10 mouse cellular contexts compared by ENCODE assay signal in the genomic region with DNA sequence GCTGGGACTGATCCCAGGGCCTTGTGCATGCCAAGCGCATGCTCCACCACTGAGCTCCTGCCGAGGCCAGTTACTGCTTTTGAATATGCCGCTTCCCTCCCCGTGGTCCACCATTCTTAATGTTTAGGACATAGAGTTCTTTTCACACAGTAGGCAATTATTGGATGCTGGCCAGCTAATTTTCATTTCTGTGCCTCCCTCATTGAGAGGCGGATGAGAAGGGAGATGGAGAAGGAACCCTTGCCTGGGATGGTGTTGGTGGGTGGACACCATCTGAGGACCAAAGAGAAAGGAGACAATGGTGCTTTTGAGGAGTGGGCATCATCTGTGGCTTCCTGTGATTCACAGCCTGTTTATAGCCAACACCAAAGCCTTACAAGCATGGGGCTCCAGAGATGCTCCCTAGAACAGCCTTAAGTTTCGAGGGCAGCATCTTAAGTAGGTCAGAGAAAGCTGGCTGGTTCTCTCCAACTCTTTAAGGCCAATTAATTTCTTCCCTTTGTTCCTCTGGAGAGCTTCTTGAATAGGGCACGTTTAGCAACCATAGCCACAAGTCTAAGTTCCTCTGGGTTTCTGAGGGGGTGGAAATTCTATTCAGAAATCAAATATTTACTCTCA. TPM values are rescaled to one million over a fixed set of nuclear protein-coding genes. Genes with fewer than 3 reads are reported as not detected.
DNase-seq lines count a peak whose midpoint lies in the region; ATAC-seq and TF ChIP-seq lines count a peak whose summit lies in the region.
"Had no signal": no experiment of that assay in that cellular context is flagged by ENCODE, and none has a peak within 500 bp of the region (broad histone marks: within the 10 kb centered on the region; RNA-seq: fewer than 3 reads in every experiment).

No protein-coding gene starts in this region.

- no peaks in the 10 kb centered on the region for H3K27me3 ChIP-seq in lung, embryonic 15.5 days
- H3K27me3 ChIP-seq in embryonic facial prominence, embryonic 14.5 days (replicated peaks; ENCODE audit: control insufficient read depth, insufficient read depth, low read length) = no peaks in the 10 kb centered on the region
- H3K27me3 ChIP-seq in liver, postnatal 0 days (ENCODE audit: insufficient read depth, low read length) = no peaks in the 10 kb centered on the region
- H3K27me3 ChIP-seq: heart, embryonic 15.5 days had no signal

- H3K4me2 ChIP-seq in lung, embryonic 15.5 days = no peak overlapping the region
- H3K4me2 ChIP-seq in embryonic facial prominence, embryonic 14.5 days (ENCODE audit: low read depth, low read length) = no peak overlapping the region
- H3K4me2 ChIP-seq in liver, postnatal 0 days (ENCODE audit: low read depth, low read length) = no peak overlapping the region
- H3K4me2 ChIP-seq: heart, embryonic 15.5 days had no signal

- no peak overlapping the region for H3K4me3 ChIP-seq in lung, embryonic 15.5 days
- no peak overlapping the region for H3K4me3 ChIP-seq in embryonic facial prominence, embryonic 14.5 days (ENCODE audit: low read depth, low read length)
- H3K4me3 ChIP-seq in olfactory bulb, adult 2 months (ENCODE audit: insufficient read depth, low read depth, low read length) = no peak overlapping the region
- no peak overlapping the region for H3K4me3 ChIP-seq in liver, postnatal 0 days (ENCODE audit: low read depth, low read length)
- H3K4me3 ChIP-seq: heart, embryonic 15.5 days had no signal

- no peaks in the 10 kb centered on the region for H3K36me3 ChIP-seq in lung, embryonic 15.5 days
- H3K36me3 ChIP-seq in embryonic facial prominence, embryonic 14.5 days (ENCODE audit: control insufficient read depth, insufficient read depth, low read length) = no peaks in the 10 kb centered on the region
- no peaks in the 10 kb centered on the region for H3K36me3 ChIP-seq in liver, postnatal 0 days (replicated peaks; ENCODE audit: insufficient read depth, low read length)
- H3K36me3 ChIP-seq: heart, embryonic 15.5 days had no signal

- H3K9me3 ChIP-seq in lung, embryonic 15.5 days = no peaks in the 10 kb centered on the region
- H3K9me3 ChIP-seq in embryonic facial prominence, embryonic 14.5 days (ENCODE audit: control insufficient read depth, low read length) = no peaks in the 10 kb centered on the region
- no peaks in the 10 kb centered on the region for H3K9me3 ChIP-seq in liver, postnatal 0 days (ENCODE audit: low read length)
- H3K9me3 ChIP-seq: heart, embryonic 15.5 days had no signal

- TF ChIP-seq CTCF in olfactory bulb, adult 2 months (IDR thresholded peaks at IDR 0.05; ENCODE audit: insufficient read depth, low read depth, low read length) = no peak
- no peak for TF ChIP-seq CTCF in liver, postnatal 0 days (IDR thresholded peaks at IDR 0.05; ENCODE audit: low read depth)

- no peak for TF ChIP-seq POLR2A in olfactory bulb, adult 2 months (IDR thresholded peaks at IDR 0.05; ENCODE audit: insufficient read depth, low read depth, low read length)

- no peak for TF ChIP-seq EP300 in liver, postnatal 0 days (IDR thresholded peaks at IDR 0.05; ENCODE audit: low read depth)

- no peak for DNase-seq in lung, postnatal 4 days
- peak; percentile 4 for DNase-seq in embryonic facial prominence, embryonic 14.5 days (ENCODE audit: low spot score)
- DNase-seq in layer of hippocampus, adult 9-11 months = peak; percentile 63
- DNase-seq in liver, postnatal 0 days = no peak
- no peak for DNase-seq in urinary bladder, postnatal 25 days (ENCODE audit: low spot score)
- no peak for DNase-seq in kidney, postnatal 36 days

- WGBS in lung, embryonic 15.5 days = 65% methylated on average over 7 of the region's 7 CpGs
- WGBS in embryonic facial prominence, embryonic 14.5 days = 82% methylated on average over 7 of the region's 7 CpGs
- WGBS in olfactory bulb, adult 2 months = 24% methylated on average over 7 of the region's 7 CpGs
- WGBS in liver, postnatal 0 days (ENCODE audit: insufficient replicate concordance) = 73% methylated on average over 7 of the region's 7 CpGs

- H3K4me1 ChIP-seq in lung, embryonic 15.5 days = peaks cover 17% of the 10 kb centered on the region
- peaks cover 12% of the 10 kb centered on the region; the same call in 1 of the 2 replicates for H3K4me1 ChIP-seq in embryonic facial prominence, embryonic 14.5 days (ENCODE audit: control insufficient read depth, insufficient read depth, low read length)
- peaks cover 7% of the 10 kb centered on the region for H3K4me1 ChIP-seq in olfactory bulb, adult 2 months (ENCODE audit: control insufficient read depth, insufficient read depth, low read length)
- 0 out of 2 replicates have a peak, but pooled peaks cover 5% of the 10 kb centered on the region for H3K4me1 ChIP-seq in liver, postnatal 0 days (ENCODE audit: insufficient read depth)

- peak overlapping the region; percentile 79 for H3K27ac ChIP-seq in lung, embryonic 15.5 days
- peak overlapping the region; percentile 72 for H3K27ac ChIP-seq in embryonic facial prominence, embryonic 14.5 days (replicated peaks; ENCODE audit: low read depth, low read length)
- H3K27ac ChIP-seq in olfactory bulb, adult 2 months (ENCODE audit: insufficient read depth, low read depth, low read length) = peak overlapping the region; percentile 74
- H3K27ac ChIP-seq in liver, postnatal 0 days (ENCODE audit: low read depth) = no peak overlapping the region
- H3K27ac ChIP-seq: heart, embryonic 15.5 days; liver, embryonic 14.5 days had no signal

- no peak overlapping the region for H3K9ac ChIP-seq in lung, embryonic 15.5 days
- H3K9ac ChIP-seq in embryonic facial prominence, embryonic 14.5 days (ENCODE audit: low read depth, low read length) = no peak overlapping the region
- H3K9ac ChIP-seq in liver, postnatal 0 days (replicated peaks) = no peak overlapping the region
- H3K9ac ChIP-seq: heart, embryonic 15.5 days; liver, embryonic 14.5 days had no signal

- ATAC-seq in lung, embryonic 15.5 days (ENCODE audit: borderline replicate concordance, extremely low read depth, low FRiP score, low TSS enrichment) = peak; percentile 17; the same call in 1 of the 2 replicates
- no peak for ATAC-seq in embryonic facial prominence, embryonic 14.5 days (ENCODE audit: low read depth)
- ATAC-seq in liver, postnatal 0 days = no peak

RNA-seq across cellular contexts. Expression of gene Hepacam, which starts 8.3 kb away (rescaled TPM):
- polyA plus RNA-seq in lung, embryonic 15.5 days (2015; fragmentation: Nextera tagmentation; extraction: Ambion mirVana) = 0.11 and 0.14 TPM in 2 replicates
- 0.14 and 0.17 TPM in 2 replicates for polyA plus RNA-seq in embryonic facial prominence, embryonic 14.5 days (2014; fragmentation: Nextera tagmentation; extraction: Ambion mirVana)
- not detected in 2 replicates for polyA plus RNA-seq in olfactory bulb, adult 2 months (2012; ENCODE audit: insufficient read depth, insufficient read length, low replicate concordance, missing spikeins)
- polyA plus RNA-seq in liver, postnatal 0 days (2015; fragmentation: Nextera tagmentation; extraction: Ambion mirVana) = not detected in 2 replicates
- polyA plus RNA-seq: liver, embryonic 14.5 days had no signal

RNA-seq across cellular contexts. Expression of gene Ccdc15, which starts 10.6 kb away (rescaled TPM):
- polyA plus RNA-seq in lung, embryonic 15.5 days (2015; fragmentation: Nextera tagmentation; extraction: Ambion mirVana) = 9.0 and 9.3 TPM in 2 replicates
- polyA plus RNA-seq in embryonic facial prominence, embryonic 14.5 days (2014; fragmentation: Nextera tagmentation; extraction: Ambion mirVana) = 6.0 and 6.9 TPM in 2 replicates
- not detected in 2 replicates for polyA plus RNA-seq in olfactory bulb, adult 2 months (2012; ENCODE audit: insufficient read depth, insufficient read length, low replicate concordance, missing spikeins)
- 2.6 and 2.7 TPM in 2 replicates for polyA plus RNA-seq in liver, postnatal 0 days (2015; fragmentation: Nextera tagmentation; extraction: Ambion mirVana)

RNA-seq across cellular contexts. Expression of gene Robo4, which starts 42.9 kb away (rescaled TPM):
- 20.6 and 23.7 TPM in 2 replicates for polyA plus RNA-seq in lung, embryonic 15.5 days (2015; fragmentation: Nextera tagmentation; extraction: Ambion mirVana)
- polyA plus RNA-seq in embryonic facial prominence, embryonic 14.5 days (2014; fragmentation: Nextera tagmentation; extraction: Ambion mirVana) = 10.8 and 12.4 TPM in 2 replicates
- polyA plus RNA-seq in olfactory bulb, adult 2 months (2012; ENCODE audit: insufficient read depth, insufficient read length, low replicate concordance, missing spikeins) = not detected in 2 replicates
- 2.5 and 3.5 TPM in 2 replicates for polyA plus RNA-seq in liver, postnatal 0 days (2015; fragmentation: Nextera tagmentation; extraction: Ambion mirVana)

Comparison
In these comparisons a context has a peak if more than half of its experiments do, and no peak if none do; other contexts are left out.
1. DNase-seq: peak in embryonic facial prominence, embryonic 14.5 days (single experiment) and layer of hippocampus, adult 9-11 months (single experiment); none in lung, postnatal 4 days (0 of 2), liver, postnatal 0 days (single experiment), urinary bladder, postnatal 25 days (single experiment) and kidney, postnatal 36 days (0 of 2).